Mouse (Mus musculus): ENCODE measurements around the gene Sh3d19. TPM values are rescaled to one million over a fixed set of nuclear protein-coding genes. Genes with fewer than 3 reads are reported as not detected.

Sh3d19 gene
- polyA plus RNA-seq, 1 experiment from 2014 or later = 14.4 TPM

DNA sequence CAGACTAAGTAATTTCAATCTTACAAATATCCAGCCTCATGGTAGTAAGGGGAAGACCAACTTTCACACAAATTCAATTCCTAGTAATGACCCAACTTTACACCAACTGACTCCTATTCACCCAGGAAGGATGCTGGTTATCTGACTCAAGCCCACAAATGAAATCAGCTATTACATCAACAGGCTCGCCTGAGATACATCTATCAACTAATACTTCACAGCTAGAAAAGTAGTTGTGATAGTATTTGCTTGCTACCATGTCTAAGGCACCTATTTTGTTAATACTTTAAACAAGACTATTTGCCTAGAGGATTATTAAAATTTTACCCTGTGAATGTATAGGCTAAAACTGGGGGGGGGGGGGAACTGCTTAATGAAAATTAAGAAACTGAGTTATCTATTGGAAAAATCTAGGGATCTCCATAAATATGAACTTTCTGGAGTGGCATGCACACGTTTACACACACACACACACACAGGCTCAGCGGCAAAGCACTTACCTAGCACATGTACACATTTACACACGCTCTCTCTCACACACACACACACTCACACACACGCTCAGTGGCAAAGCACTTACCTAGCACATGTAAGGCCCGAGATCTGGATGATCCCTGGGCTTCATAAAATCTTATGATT is 166.1 kb downstream of the Sh3d19 start:
- H3K9me3 ChIP-seq (ENCODE audit: control insufficient read depth, low read length) = no peaks in the 10 kb centered on the region
- no peak overlapping the region for H3K9ac ChIP-seq (replicated peaks; ENCODE audit: low read length)
- no peak overlapping the region for H3K27ac ChIP-seq (replicated peaks; ENCODE audit: low read depth, low read length)
- H3K4me3 ChIP-seq (replicated peaks; ENCODE audit: low read depth, low read length) = no peak overlapping the region
- H3K36me3 ChIP-seq (ENCODE audit: control insufficient read depth, insufficient read depth, low read length) = peaks cover 60% of the 10 kb centered on the region
- no peak overlapping the region for H3K4me2 ChIP-seq (ENCODE audit: low read length)
- H3K4me1 ChIP-seq (ENCODE audit: control insufficient read depth, insufficient read depth, low read length) = peaks cover 9% of the 10 kb centered on the region
- no peaks in the 10 kb centered on the region for H3K27me3 ChIP-seq (ENCODE audit: control insufficient read depth, insufficient read depth, low read length)
- WGBS = 94% methylated on average over 6 of the region's 6 CpGs
- ATAC-seq (ENCODE audit: low FRiP score, low TSS enrichment) = no peak
- DNase-seq = no peak

DNA sequence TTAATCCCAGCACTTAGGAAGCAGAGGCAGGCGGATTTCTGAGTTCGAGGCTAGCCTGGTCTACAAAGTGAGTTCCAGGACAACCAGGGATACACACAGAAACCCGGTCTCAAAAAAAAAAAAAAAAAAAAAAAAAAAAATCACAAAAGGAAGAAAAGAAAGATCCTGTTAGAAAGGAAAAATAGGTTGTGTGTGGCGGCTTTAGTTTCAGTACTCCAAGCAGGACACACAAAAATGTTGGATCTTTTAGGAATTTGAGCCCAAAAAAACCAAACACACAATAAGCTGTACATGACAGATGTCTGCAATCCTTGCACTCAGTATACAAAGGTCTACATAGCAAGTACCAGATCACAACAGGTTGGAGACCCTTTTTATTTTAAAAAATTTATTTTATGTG is 168.8 kb downstream of the Sh3d19 start:
- H3K36me3 ChIP-seq (ENCODE audit: control insufficient read depth, insufficient read depth, low read length) = peaks cover 60% of the 10 kb centered on the region
- no peak for ATAC-seq (ENCODE audit: low FRiP score, low TSS enrichment)
- H3K9me3 ChIP-seq (ENCODE audit: control insufficient read depth, low read length) = no peaks in the 10 kb centered on the region
- 91% methylated on average over 4 of the region's 4 CpGs for WGBS
- no peak for DNase-seq
- H3K4me1 ChIP-seq (ENCODE audit: control insufficient read depth, insufficient read depth, low read length) = peaks cover 9% of the 10 kb centered on the region
- H3K27me3 ChIP-seq (ENCODE audit: control insufficient read depth, insufficient read depth, low read length) = no peaks in the 10 kb centered on the region
- no peak overlapping the region for H3K4me2 ChIP-seq (ENCODE audit: low read length)
- H3K9ac ChIP-seq (replicated peaks; ENCODE audit: low read length) = no peak overlapping the region
- no peak overlapping the region for H3K4me3 ChIP-seq (replicated peaks; ENCODE audit: low read depth, low read length)
- no peak overlapping the region for H3K27ac ChIP-seq (replicated peaks; ENCODE audit: low read depth, low read length)

DNA sequence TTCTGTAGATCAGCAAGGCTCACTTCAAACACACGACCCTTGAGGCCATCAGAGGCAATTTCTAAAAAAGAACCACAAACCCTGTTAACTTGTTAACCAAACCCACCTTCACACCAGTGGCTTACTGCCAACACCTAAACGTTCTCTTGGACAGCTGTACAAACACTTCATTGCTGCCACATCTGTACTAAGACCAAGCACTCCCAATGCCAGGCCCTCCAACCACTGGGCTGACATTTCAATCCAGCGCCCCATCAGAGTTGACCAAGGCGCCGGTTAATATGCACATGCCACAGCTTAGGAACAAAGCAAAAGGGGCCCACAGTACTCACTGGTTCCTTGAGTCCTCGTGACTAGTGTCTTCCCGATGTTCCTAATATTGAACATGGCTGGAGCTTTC is 170.5 kb downstream of the Sh3d19 start:
- Histone ChIP-seq H3K27me3 (ENCODE audit: control insufficient read depth, insufficient read depth, low read length) (no peaks in the 10 kb centered on the region), H3K27ac (replicated peaks; ENCODE audit: low read depth, low read length) (no peak overlapping the region), H3K9me3 (ENCODE audit: control insufficient read depth, low read length) (no peaks in the 10 kb centered on the region), H3K4me1 (ENCODE audit: control insufficient read depth, insufficient read depth, low read length) (peaks cover 9% of the 10 kb centered on the region), H3K9ac (replicated peaks; ENCODE audit: low read length) (peak overlapping the region; percentile 92), H3K4me2 (ENCODE audit: low read length) (peak overlapping the region; percentile 79), H3K4me3 (replicated peaks; ENCODE audit: low read depth, low read length) (peak overlapping the region; percentile 97), H3K36me3 (ENCODE audit: control insufficient read depth, insufficient read depth, low read length) (peaks cover 47% of the 10 kb centered on the region)
- no peak for ATAC-seq (ENCODE audit: low FRiP score, low TSS enrichment)
- 17% methylated on average over 7 of the region's 7 CpGs for WGBS
- DNase-seq = peak; percentile 23

DNA sequence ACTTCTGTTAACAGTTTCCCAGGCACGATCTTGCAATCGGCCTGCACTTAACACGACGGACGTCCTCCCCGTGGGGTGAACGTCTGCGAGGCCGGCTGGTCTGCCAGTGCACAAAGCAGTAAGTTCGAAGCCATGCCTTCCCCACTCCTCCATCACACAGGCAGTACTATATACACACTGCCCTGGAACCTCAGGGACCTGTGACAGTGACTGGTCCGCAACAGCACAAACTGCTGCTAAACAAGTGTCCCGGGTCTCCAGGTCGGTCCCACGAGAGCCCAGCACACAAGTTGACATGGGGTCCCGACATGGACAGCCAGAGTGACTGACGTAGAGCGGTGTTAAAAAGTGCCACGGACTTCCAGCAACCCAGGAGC is 171.0 kb downstream of the Sh3d19 start:
- DNase-seq = no peak
- Histone ChIP-seq H3K4me1 (ENCODE audit: control insufficient read depth, insufficient read depth, low read length) (peaks cover 9% of the 10 kb centered on the region), H3K9me3 (ENCODE audit: control insufficient read depth, low read length) (no peaks in the 10 kb centered on the region), H3K4me3 (replicated peaks; ENCODE audit: low read depth, low read length) (peak overlapping the region; percentile 97), H3K27ac (replicated peaks; ENCODE audit: low read depth, low read length) (peak overlapping the region; percentile 91), H3K9ac (replicated peaks; ENCODE audit: low read length) (peak overlapping the region; percentile 92), H3K4me2 (ENCODE audit: low read length) (peak overlapping the region; percentile 79), H3K36me3 (ENCODE audit: control insufficient read depth, insufficient read depth, low read length) (peaks cover 42% of the 10 kb centered on the region), H3K27me3 (ENCODE audit: control insufficient read depth, insufficient read depth, low read length) (no peaks in the 10 kb centered on the region)
- under 1% methylated on average over 18 of the region's 18 CpGs for WGBS
- ATAC-seq (ENCODE audit: low FRiP score, low TSS enrichment) = peak; percentile 19; the same call in 1 of the 2 replicates

DNA sequence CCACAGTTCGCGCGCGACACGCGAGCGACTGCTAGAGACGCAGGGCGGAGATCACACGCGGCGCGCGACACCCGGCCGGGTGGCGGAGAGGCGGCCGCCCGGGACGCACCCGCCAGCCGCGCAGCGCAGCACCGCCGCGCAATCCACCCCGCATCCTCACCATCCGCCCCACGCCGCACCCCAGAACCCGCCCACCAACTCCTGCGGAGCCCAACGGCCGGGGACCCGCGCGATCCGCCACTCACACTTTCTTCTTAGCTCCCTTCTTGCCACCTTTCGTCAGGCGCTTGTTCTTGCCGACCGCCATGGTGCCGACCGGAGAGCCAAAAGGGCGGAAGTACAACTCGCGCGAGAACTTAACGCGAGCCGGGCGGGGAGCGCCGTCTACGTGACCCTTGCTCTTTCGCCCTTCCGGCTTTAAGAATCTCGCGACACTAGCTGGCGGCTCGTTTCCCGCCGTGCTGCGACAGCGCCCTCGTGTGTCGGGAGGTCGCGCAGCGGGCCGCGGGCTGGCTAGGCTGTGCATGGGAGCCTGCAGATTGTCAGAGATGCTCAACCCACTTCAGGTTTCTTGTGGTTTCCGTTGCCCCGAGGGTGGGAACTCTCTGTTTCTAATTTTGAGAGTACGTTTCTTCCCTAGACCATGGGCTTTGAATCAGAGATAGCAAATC is 171.5 kb downstream of the Sh3d19 start, which contains the start of gene Rps3a1:
Gene Rps3a1 (minus strand): TSS at position 440 of the 671 bp plus-strand sequence.
- peak; percentile 97 for ATAC-seq (ENCODE audit: low FRiP score, low TSS enrichment)
- peak within 1 kb of the TSS; percentile 91 for H3K27ac ChIP-seq (replicated peaks; ENCODE audit: low read depth, low read length)
- H3K9me3 ChIP-seq (ENCODE audit: control insufficient read depth, low read length) = no peaks in the 10 kb centered on the region
- peak within 1 kb of the TSS; percentile 79 for H3K4me2 ChIP-seq (ENCODE audit: low read length)
- under 1% methylated on average over 77 of the region's 77 CpGs for WGBS
- peak within 1 kb of the TSS; percentile 92 for H3K9ac ChIP-seq (replicated peaks; ENCODE audit: low read length)
- H3K4me1 ChIP-seq (ENCODE audit: control insufficient read depth, insufficient read depth, low read length) = peaks cover 9% of the 10 kb centered on the region
- peak; percentile 99 for DNase-seq
- H3K27me3 ChIP-seq (ENCODE audit: control insufficient read depth, insufficient read depth, low read length) = no peaks in the 10 kb centered on the region
- H3K4me3 ChIP-seq (replicated peaks; ENCODE audit: low read depth, low read length) = peak within 1 kb of the TSS; percentile 97
- peaks cover 36% of the 10 kb centered on the region for H3K36me3 ChIP-seq (ENCODE audit: control insufficient read depth, insufficient read depth, low read length)

DNA sequence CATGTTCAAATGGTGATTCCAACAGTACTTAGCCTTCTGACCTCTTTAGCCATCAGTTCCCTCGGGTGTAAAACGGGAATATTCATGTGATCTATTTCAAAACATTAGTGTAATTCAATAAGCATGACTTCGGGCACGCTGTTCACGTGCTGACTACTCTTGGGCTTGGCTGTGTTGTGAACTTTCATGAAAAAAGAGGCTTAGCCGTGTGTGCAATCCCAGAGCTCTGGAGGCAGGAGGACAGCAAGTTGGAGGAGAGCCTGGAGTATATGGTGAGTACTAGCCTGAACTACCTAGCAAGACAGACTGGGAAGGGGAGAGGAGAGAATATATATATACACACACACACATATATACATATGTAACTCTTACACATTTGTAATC is 172.0 kb downstream of the Sh3d19 start:
- Histone ChIP-seq H3K4me1 (ENCODE audit: control insufficient read depth, insufficient read depth, low read length) (peaks cover 9% of the 10 kb centered on the region), H3K36me3 (ENCODE audit: control insufficient read depth, insufficient read depth, low read length) (peaks cover 31% of the 10 kb centered on the region), H3K9ac (replicated peaks; ENCODE audit: low read length) (peak overlapping the region; percentile 21), H3K27me3 (ENCODE audit: control insufficient read depth, insufficient read depth, low read length) (no peaks in the 10 kb centered on the region), H3K9me3 (ENCODE audit: control insufficient read depth, low read length) (no peaks in the 10 kb centered on the region), H3K4me3 (replicated peaks; ENCODE audit: low read depth, low read length) (no peak overlapping the region), H3K27ac (replicated peaks; ENCODE audit: low read depth, low read length) (no peak overlapping the region), H3K4me2 (ENCODE audit: low read length) (peak overlapping the region; percentile 43)
- 36% methylated on average over 6 of the region's 6 CpGs for WGBS
- no peak for ATAC-seq (ENCODE audit: low FRiP score, low TSS enrichment)
- no peak for DNase-seq

DNA sequence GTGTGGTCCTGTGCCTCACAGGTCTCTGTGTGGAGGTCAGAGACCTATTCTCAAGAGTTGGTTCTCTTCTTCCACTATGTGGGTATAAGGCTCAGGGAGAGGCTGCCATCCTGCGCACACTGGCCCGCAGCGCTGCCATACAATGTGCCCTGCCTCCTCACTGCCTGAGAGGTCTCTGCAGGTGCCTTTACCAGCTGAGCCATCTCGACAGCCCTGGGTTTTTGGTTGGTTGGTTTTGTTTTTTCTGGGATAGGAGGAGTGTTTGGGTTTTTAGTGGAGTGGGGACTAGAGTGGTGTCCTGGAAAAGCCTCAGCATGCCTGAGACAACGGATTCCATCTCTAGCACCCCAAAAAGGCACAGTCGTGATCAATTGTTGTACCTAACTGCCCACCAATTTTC is 172.4 kb downstream of the Sh3d19 start:
- ATAC-seq (ENCODE audit: low FRiP score, low TSS enrichment) = no peak

DNA sequence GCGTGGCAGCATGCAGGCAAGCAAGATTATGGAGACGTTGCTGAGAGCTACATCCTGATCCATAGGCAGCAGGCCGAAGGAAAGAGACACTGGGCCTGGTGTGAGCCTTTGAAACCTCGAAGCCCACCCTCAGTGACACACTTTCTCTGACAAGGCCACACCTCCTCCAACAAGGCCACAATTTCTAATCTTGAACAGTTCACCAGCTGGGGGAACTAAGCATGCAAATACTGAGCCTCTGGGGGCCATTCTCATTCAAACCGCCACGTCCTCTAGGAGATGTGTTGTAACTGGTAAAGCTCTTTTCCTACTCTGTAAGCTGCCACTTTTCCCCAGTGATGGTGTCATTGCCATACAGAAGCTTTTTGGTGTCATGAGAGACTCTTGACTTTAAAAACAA is 178.2 kb downstream of the Sh3d19 start:
- H3K4me2 ChIP-seq (ENCODE audit: low read length) = no peak overlapping the region
- 58% methylated on average over 6 of the region's 6 CpGs for WGBS
- H3K27me3 ChIP-seq (ENCODE audit: control insufficient read depth, insufficient read depth, low read length) = no peaks in the 10 kb centered on the region
- no peaks in the 10 kb centered on the region for H3K4me1 ChIP-seq (ENCODE audit: control insufficient read depth, insufficient read depth, low read length)
- H3K36me3 ChIP-seq (ENCODE audit: control insufficient read depth, insufficient read depth, low read length) = no peaks in the 10 kb centered on the region
- no peak overlapping the region for H3K9ac ChIP-seq (replicated peaks; ENCODE audit: low read length)
- ATAC-seq (ENCODE audit: low FRiP score, low TSS enrichment) (no peak), DNase-seq (no peak)
- no peaks in the 10 kb centered on the region for H3K9me3 ChIP-seq (ENCODE audit: control insufficient read depth, low read length)
- H3K4me3 ChIP-seq (replicated peaks; ENCODE audit: low read depth, low read length) = no peak overlapping the region
- H3K27ac ChIP-seq (replicated peaks; ENCODE audit: low read depth, low read length) = no peak overlapping the region

More for the DNA sequence above, 172.4 kb downstream of the Sh3d19 start:
- H3K4me3 ChIP-seq (replicated peaks; ENCODE audit: low read depth, low read length) = no peak overlapping the region
- H3K9ac ChIP-seq (replicated peaks; ENCODE audit: low read length) = no peak overlapping the region; the same call in 1 of the 2 replicates
- H3K36me3 ChIP-seq (ENCODE audit: control insufficient read depth, insufficient read depth, low read length) = peaks cover 27% of the 10 kb centered on the region
- no peak for DNase-seq
- no peak overlapping the region for H3K27ac ChIP-seq (replicated peaks; ENCODE audit: low read depth, low read length)
- H3K4me2 ChIP-seq (ENCODE audit: low read length) = no peak overlapping the region
- H3K27me3 ChIP-seq (ENCODE audit: control insufficient read depth, insufficient read depth, low read length) = no peaks in the 10 kb centered on the region
- WGBS = 84% methylated on average over 6 of the region's 6 CpGs
- H3K4me1 ChIP-seq (ENCODE audit: control insufficient read depth, insufficient read depth, low read length) = peaks cover 9% of the 10 kb centered on the region
- H3K9me3 ChIP-seq (ENCODE audit: control insufficient read depth, low read length) = no peaks in the 10 kb centered on the region

DNA sequence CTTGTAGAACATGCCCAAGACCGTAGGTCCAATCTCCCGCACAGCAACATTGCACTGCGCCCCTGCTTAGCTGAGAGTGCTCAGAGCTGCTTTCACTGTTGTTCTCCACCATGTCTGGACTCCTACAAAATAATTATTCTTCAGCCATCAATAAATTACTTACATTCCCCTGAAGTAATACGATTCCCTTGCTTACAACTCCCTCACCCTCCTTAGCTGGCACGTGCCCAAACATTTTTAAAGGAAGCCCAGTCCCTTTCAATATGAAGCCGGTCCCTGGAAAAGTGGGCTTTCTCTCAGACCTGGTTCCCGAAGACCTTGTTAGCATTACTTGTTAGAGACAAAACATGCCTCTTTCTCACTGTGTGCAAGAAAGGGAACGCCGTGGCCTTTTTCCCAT is 178.6 kb downstream of the Sh3d19 start:
- WGBS = 78% methylated on average over 9 of the region's 9 CpGs
- Histone ChIP-seq H3K4me2 (ENCODE audit: low read length) (no peak overlapping the region), H3K4me3 (replicated peaks; ENCODE audit: low read depth, low read length) (no peak overlapping the region), H3K36me3 (ENCODE audit: control insufficient read depth, insufficient read depth, low read length) (no peaks in the 10 kb centered on the region), H3K9ac (replicated peaks; ENCODE audit: low read length) (no peak overlapping the region), H3K27ac (replicated peaks; ENCODE audit: low read depth, low read length) (no peak overlapping the region), H3K9me3 (ENCODE audit: control insufficient read depth, low read length) (no peaks in the 10 kb centered on the region), H3K27me3 (ENCODE audit: control insufficient read depth, insufficient read depth, low read length) (no peaks in the 10 kb centered on the region), H3K4me1 (ENCODE audit: control insufficient read depth, insufficient read depth, low read length) (no peaks in the 10 kb centered on the region)
- no peak for ATAC-seq (ENCODE audit: low FRiP score, low TSS enrichment)
- no peak for DNase-seq

Data from midbrain, embryonic 14.5 days (tissue).